Mouse (Mus musculus) B cell, adult 2 months (primary cell): ENCODE measurements around the gene Acsm5.
"Not testable (repeated sequence)": the region's sequence is repeated elsewhere in the genome, so short reads cannot be mapped to it uniquely, and the experiment has no call there.

Experiments used
- DNase-seq, 2 experiments: peaks; one replicate each; pipeline ENCODE4 v3.0.0; 2022

Gene Acsm5

GRCm38 (mm10) chr7:119550471-119551222 lies 31.4 kb downstream of the Acsm5 start:
- DNase-seq, result no peak

GRCm38 (mm10) chr7:119554040-119554439 lies 34.8 kb downstream of the Acsm5 start, which contains the start of gene Acsm2:
TSS of gene Acsm2 (plus strand) at chr7:119554340.
- no peak for DNase-seq

GRCm38 (mm10) chr7:119559789-119560451 lies 40.7 kb downstream of the Acsm5 start:
- no peak for DNase-seq

- no peak for DNase-seq
Measured at GRCm38 (mm10) chr7:119560452-119560835, 41.2 kb downstream of the Acsm5 start.

- DNase-seq, result no peak
Measured at GRCm38 (mm10) chr7:119561441-119561840, 42.2 kb downstream of the Acsm5 start.

DNA sequence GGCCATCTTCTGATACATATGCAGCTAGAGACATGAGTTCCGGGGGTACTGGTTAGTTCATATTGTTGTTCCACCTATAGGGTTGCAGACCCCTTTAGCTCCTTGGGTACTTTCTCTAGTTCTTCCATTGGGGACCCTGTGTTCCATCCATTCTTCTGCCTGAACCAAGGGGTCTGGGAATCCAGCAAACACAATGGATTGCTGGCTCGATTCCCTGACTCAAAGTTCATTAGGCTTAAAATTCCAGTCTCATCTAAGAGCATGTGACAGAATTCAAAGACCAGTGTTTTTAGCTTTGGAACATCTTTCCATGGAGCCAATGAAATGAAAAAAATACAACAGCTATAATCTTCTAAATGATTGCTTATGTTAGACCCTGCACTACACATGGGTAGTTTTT lies 43.2 kb downstream of the Acsm5 start:
- not testable (repeated sequence) for DNase-seq

DNA sequence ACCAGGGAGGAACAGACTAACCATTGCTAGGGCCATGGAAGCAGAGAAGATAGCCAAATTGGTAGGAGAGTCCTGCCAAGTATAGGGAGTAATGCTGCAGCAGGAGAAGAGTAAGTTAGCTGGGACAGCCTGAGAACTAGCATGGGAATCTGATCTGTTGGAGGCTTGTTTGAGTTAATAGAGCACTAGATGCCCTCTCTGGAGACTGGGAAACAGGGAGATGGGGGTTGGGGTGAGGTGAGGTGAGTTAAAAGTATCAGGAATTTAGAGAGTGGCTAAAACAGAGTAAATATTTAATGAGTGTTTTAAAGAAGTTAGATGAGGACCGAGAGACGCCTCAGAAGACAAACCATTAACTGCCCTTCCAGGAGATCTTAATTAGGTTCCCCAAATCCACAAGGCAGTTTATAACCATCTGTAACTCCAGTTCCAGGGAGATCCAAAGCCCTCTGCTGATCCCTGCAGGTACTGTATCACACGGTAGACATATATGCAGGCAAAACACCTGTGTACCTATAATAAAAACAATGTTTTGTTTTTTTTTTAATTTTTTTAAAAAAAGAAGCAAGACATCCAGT lies 75.4 kb downstream of the Acsm5 start:
- DNase-seq, result no peak
